Mouse (Mus musculus) embryonic facial prominence, embryonic 15.5 days (tissue): Measurements from ENCODE around the gene Gm12184. TPM values are rescaled to one million over a fixed set of nuclear protein-coding genes. Genes with fewer than 3 reads are reported as not detected.
A peak's percentile ranks its signal among the peaks of the same experiment; 100 is the strongest.
"Not testable (repeated sequence)": the region's sequence is repeated elsewhere in the genome, so short reads cannot be mapped to it uniquely, and the experiment has no call there.

Experiments
- ATAC-seq: fragments of 200-750 bp; cut with Nextera tagmentation; 2 replicates; pipeline ENCODE4 v1.8.0; 2017; ENCODE audit warnings: low read depth, moderate TSS enrichment; ENCODE audit not compliant: insufficient number of reproducible peaks, low FRiP score, low TSS enrichment
- H3K27ac ChIP-seq: fragments of 300-500 bp; sonication (generic); replicated peaks from 2 replicates; pipeline ENCODE4 v1.5.1; 2015; ENCODE audit warnings: mild to moderate bottlenecking, inconsistent platforms
- H3K27me3 ChIP-seq: fragments of 300-500 bp; sonication (generic); 2 replicates; pipeline ENCODE4 v1.6.1; 2015; ENCODE audit warnings: inconsistent platforms
- H3K36me3 ChIP-seq: fragments of 300-500 bp; sonication (generic); 2 replicates; pipeline ENCODE4 v1.6.1; 2015; ENCODE audit warnings: mild to moderate bottlenecking, inconsistent platforms
- H3K4me1 ChIP-seq: fragments of 300-500 bp; sonication (generic); 2 replicates; pipeline ENCODE4 v1.6.1; 2015; ENCODE audit warnings: inconsistent platforms
- H3K4me2 ChIP-seq: fragments of 300-500 bp; sonication (generic); replicated peaks from 2 replicates; pipeline ENCODE4 v1.6.1; 2015; ENCODE audit warnings: mild to moderate bottlenecking, inconsistent platforms
- H3K4me3 ChIP-seq: fragments of 300-500 bp; sonication (generic); replicated peaks from 2 replicates; pipeline ENCODE4 v1.5.1; 2015; ENCODE audit warnings: mild to moderate bottlenecking, inconsistent platforms
- H3K9ac ChIP-seq: fragments of 300-500 bp; sonication (generic); 2 replicates; pipeline ENCODE4 v1.6.1; 2015; ENCODE audit warnings: inconsistent platforms
- H3K9me3 ChIP-seq: fragments of 300-500 bp; sonication (generic); replicated peaks from 2 replicates; pipeline ENCODE4 v1.6.1; 2016; ENCODE audit warnings: inconsistent platforms
- WGBS: fragments of 180-500 bp; shearing (Covaris S2); methylation state at CpG from one replicate; pipeline ENCODE4 v1.1.7; 2015; 5-methylcytosine and 5-hydroxymethylcytosine counted together
- polyA plus RNA-seq: library from polyadenylated mRNA; unstranded; fragments of >200 nt; fragmentation: Nextera tagmentation; extraction: Ambion mirVana; gene quantifications from 2 replicates; pipeline ENCODE4 v1.2.1, GENCODE M21; 2015

The Gm12184 gene
- polyA plus RNA-seq, 1 experiment from 2014 or later = 2.3 TPM

GRCm38 (mm10) chr11:48846362-48846761 is 19.9 kb upstream of the Gm12184 start:
- not testable (repeated sequence) for H3K4me2 ChIP-seq

GRCm38 (mm10) chr11:48845244-48845815 is 18.9 kb upstream of the Gm12184 start:
- no peaks in the 10 kb centered on the region for H3K4me1 ChIP-seq
- no peaks in the 10 kb centered on the region for H3K36me3 ChIP-seq
- WGBS = 35% methylated on average over 13 of the region's 13 CpGs
- no peak overlapping the region for H3K4me3 ChIP-seq
- H3K9ac ChIP-seq = no peak overlapping the region
- no peaks in the 10 kb centered on the region for H3K9me3 ChIP-seq
- no peak overlapping the region for H3K27ac ChIP-seq
- ATAC-seq = no peak
- no peak overlapping the region for H3K4me2 ChIP-seq
- peaks cover 14% of the 10 kb centered on the region for H3K27me3 ChIP-seq

More at GRCm38 (mm10) chr11:48846362-48846761, 19.9 kb upstream of the Gm12184 start:
- ATAC-seq, H3K4me3 ChIP-seq, H3K27ac ChIP-seq, H3K36me3 ChIP-seq, H3K9ac ChIP-seq, H3K9me3 ChIP-seq, H3K4me1 ChIP-seq: not testable (repeated sequence)
- WGBS = 67% methylated on average over 2 of the region's 2 CpGs
- H3K27me3 ChIP-seq = peaks cover 14% of the 10 kb centered on the region

GRCm38 (mm10) chr11:48844309-48844708 is 17.9 kb upstream of the Gm12184 start:
- Histone ChIP-seq H3K9ac (no peak overlapping the region), H3K9me3 (no peaks in the 10 kb centered on the region), H3K4me1 (no peaks in the 10 kb centered on the region), H3K4me3 (no peak overlapping the region), H3K4me2 (no peak overlapping the region), H3K27me3 (peaks cover 7% of the 10 kb centered on the region), H3K36me3 (no peaks in the 10 kb centered on the region), H3K27ac (no peak overlapping the region)
- ATAC-seq = no peak
- 40% methylated on average over 6 of the region's 6 CpGs for WGBS

- Histone ChIP-seq H3K9ac (no peak overlapping the region), H3K27ac (no peak overlapping the region), H3K4me1 (peaks cover 6% of the 10 kb centered on the region), H3K9me3 (no peaks in the 10 kb centered on the region), H3K4me2 (no peak overlapping the region), H3K27me3 (peaks cover under 1% of the 10 kb centered on the region; the same call in 1 of the 2 replicates), H3K4me3 (no peak overlapping the region), H3K36me3 (no peaks in the 10 kb centered on the region)
- ATAC-seq = no peak
- 77% methylated on average over 11 of the region's 11 CpGs for whole genome bisulfite sequencing
Measured at GRCm38 (mm10) chr11:48843202-48843601, 16.7 kb upstream of the Gm12184 start.

- no peak overlapping the region for H3K4me3 ChIP-seq
- WGBS = 81% methylated on average over 4 of the region's 4 CpGs
- no peak overlapping the region for H3K9ac ChIP-seq
- H3K36me3 ChIP-seq = no peaks in the 10 kb centered on the region
- H3K4me2 ChIP-seq = no peak overlapping the region
- peaks cover 8% of the 10 kb centered on the region for H3K4me1 ChIP-seq
- no peaks in the 10 kb centered on the region; the same call in 1 of the 2 replicates for H3K27me3 ChIP-seq
- H3K27ac ChIP-seq = no peak overlapping the region
- no peak for ATAC-seq
- H3K9me3 ChIP-seq = no peaks in the 10 kb centered on the region
Measured at GRCm38 (mm10) chr11:48842378-48842792, 15.9 kb upstream of the Gm12184 start.

- H3K4me2 ChIP-seq = no peak overlapping the region
- H3K9me3 ChIP-seq = no peaks in the 10 kb centered on the region
- 82% methylated on average over 5 of the region's 5 CpGs for WGBS
- no peak overlapping the region for H3K27ac ChIP-seq
- H3K27me3 ChIP-seq = no peaks in the 10 kb centered on the region; the same call in 1 of the 2 replicates
- ATAC-seq = no peak
- no peak overlapping the region for H3K4me3 ChIP-seq
- peaks cover 13% of the 10 kb centered on the region for H3K4me1 ChIP-seq
- H3K36me3 ChIP-seq = no peaks in the 10 kb centered on the region
- no peak overlapping the region for H3K9ac ChIP-seq
Measured at GRCm38 (mm10) chr11:48841213-48841612, 14.8 kb upstream of the Gm12184 start.

- no peak overlapping the region for H3K4me2 ChIP-seq
- ATAC-seq = no peak
- H3K4me3 ChIP-seq = no peak overlapping the region
- H3K27ac ChIP-seq = no peak overlapping the region
- peaks cover 13% of the 10 kb centered on the region for H3K4me1 ChIP-seq
- H3K9me3 ChIP-seq = no peaks in the 10 kb centered on the region
- H3K9ac ChIP-seq = no peak overlapping the region
- H3K36me3 ChIP-seq = no peaks in the 10 kb centered on the region
- H3K27me3 ChIP-seq = no peaks in the 10 kb centered on the region; the same call in 1 of the 2 replicates
Measured at GRCm38 (mm10) chr11:48840805-48841204, 14.3 kb upstream of the Gm12184 start.

- WGBS = 52% methylated on average over 10 of the region's 10 CpGs
- Histone ChIP-seq H3K9ac (no peak overlapping the region), H3K9me3 (no peaks in the 10 kb centered on the region), H3K27ac (0 out of 2 replicates have a peak overlapping the region, but pooled peaks have one; percentile 22), H3K4me1 (peaks cover 13% of the 10 kb centered on the region), H3K36me3 (no peaks in the 10 kb centered on the region), H3K4me2 (peak overlapping the region; percentile 88), H3K4me3 (no peak overlapping the region; the same call in 1 of the 2 replicates), H3K27me3 (no peaks in the 10 kb centered on the region; the same call in 1 of the 2 replicates)
- ATAC-seq = no peak
Measured at GRCm38 (mm10) chr11:48838879-48839680, 12.6 kb upstream of the Gm12184 start.

GRCm38 (mm10) chr11:48838181-48838797 is 11.8 kb upstream of the Gm12184 start:
- WGBS = 1% methylated on average over 16 of the region's 16 CpGs
- no peaks in the 10 kb centered on the region; the same call in 1 of the 2 replicates for H3K27me3 ChIP-seq
- H3K27ac ChIP-seq = peak overlapping the region; percentile 39
- H3K4me3 ChIP-seq = peak overlapping the region; percentile 65
- H3K4me2 ChIP-seq = peak overlapping the region; percentile 88
- no peaks in the 10 kb centered on the region for H3K9me3 ChIP-seq
- no peaks in the 10 kb centered on the region for H3K36me3 ChIP-seq
- H3K9ac ChIP-seq = peak overlapping the region; percentile 31
- H3K4me1 ChIP-seq = peaks cover 13% of the 10 kb centered on the region
- no peak for ATAC-seq

- Histone ChIP-seq H3K27me3 (no peaks in the 10 kb centered on the region; the same call in 1 of the 2 replicates), H3K9ac (peak overlapping the region; percentile 31), H3K4me1 (peaks cover 13% of the 10 kb centered on the region), H3K9me3 (no peaks in the 10 kb centered on the region), H3K36me3 (no peaks in the 10 kb centered on the region), H3K27ac (peak overlapping the region; percentile 39), H3K4me3 (peak overlapping the region; percentile 65), H3K4me2 (peak overlapping the region; percentile 88)
- ATAC-seq = peak; percentile 22; the same call in 1 of the 2 replicates
- under 1% methylated on average over 77 of the region's 77 CpGs for WGBS
Measured at GRCm38 (mm10) chr11:48837310-48838180, 11.1 kb upstream of the Gm12184 start.
